Mouse (Mus musculus): ENCODE measurements at regions not wholly inside any gene's neighbourhood (a gene's known extent, or its start where the extent isn't known, plus 50 kb on each side); places are given as distances from the start of the nearest gene placed in this dataset.

- TF ChIP-seq POLR2A (IDR thresholded peaks at IDR 0.05; ENCODE audit: insufficient read depth, low read depth, low read length) (no peak), CTCF (IDR thresholded peaks at IDR 0.05; ENCODE audit: insufficient read depth, low read depth, low read length) (no peak)
- Histone ChIP-seq H3K27ac (ENCODE audit: insufficient read depth, low read depth, low read length) (no peak overlapping the region), H3K4me1 (ENCODE audit: control insufficient read depth, insufficient read depth, low read length) (peaks cover 9% of the 10 kb centered on the region; the same call in 1 of the 2 replicates), H3K4me3 (ENCODE audit: insufficient read depth, low read depth, low read length) (no peak overlapping the region)
- WGBS = 36% methylated on average over 10 of the region's 10 CpGs
Observed at GRCm38 (mm10) chr13:107700268-107701139, 343.7 kb upstream of the Smim15 start.

- 89% methylated on average over 5 of the region's 5 CpGs for WGBS
- no peak for TF ChIP-seq POLR2A (IDR thresholded peaks at IDR 0.05; ENCODE audit: insufficient read depth, low read depth, low read length)
- TF ChIP-seq CTCF (IDR thresholded peaks at IDR 0.05; ENCODE audit: insufficient read depth, low read depth, low read length) = no peak
- Histone ChIP-seq H3K27ac (ENCODE audit: insufficient read depth, low read depth, low read length) (no peak overlapping the region), H3K4me1 (ENCODE audit: control insufficient read depth, insufficient read depth, low read length) (peaks cover 9% of the 10 kb centered on the region; the same call in 1 of the 2 replicates), H3K4me3 (ENCODE audit: insufficient read depth, low read depth, low read length) (no peak overlapping the region)
Observed at GRCm38 (mm10) chr13:107699251-107699650, 345.0 kb upstream of the Smim15 start.

- TF ChIP-seq CTCF (IDR thresholded peaks at IDR 0.05; ENCODE audit: insufficient read depth, low read depth, low read length) (no peak), POLR2A (IDR thresholded peaks at IDR 0.05; ENCODE audit: insufficient read depth, low read depth, low read length) (no peak)
- no peak overlapping the region for H3K27ac ChIP-seq (ENCODE audit: insufficient read depth, low read depth, low read length)
- no peak overlapping the region for H3K4me3 ChIP-seq (ENCODE audit: insufficient read depth, low read depth, low read length)
- peaks cover 9% of the 10 kb centered on the region; the same call in 1 of the 2 replicates for H3K4me1 ChIP-seq (ENCODE audit: control insufficient read depth, insufficient read depth, low read length)
- WGBS = 95% methylated on average over 7 of the region's 7 CpGs
Observed at GRCm38 (mm10) chr13:107698345-107698744, 345.9 kb upstream of the Smim15 start.

GRCm38 (mm10) chr13:107692123-107692830 lies 352.0 kb upstream of the Smim15 start:
- WGBS = 84% methylated on average over 5 of the region's 5 CpGs
- H3K4me1 ChIP-seq (ENCODE audit: control insufficient read depth, insufficient read depth, low read length) = peaks cover 4% of the 10 kb centered on the region; the same call in 1 of the 2 replicates
- H3K27ac ChIP-seq (ENCODE audit: insufficient read depth, low read depth, low read length) = no peak overlapping the region
- TF ChIP-seq CTCF (IDR thresholded peaks at IDR 0.05; ENCODE audit: insufficient read depth, low read depth, low read length) (no peak), POLR2A (IDR thresholded peaks at IDR 0.05; ENCODE audit: insufficient read depth, low read depth, low read length) (no peak)
- no peak overlapping the region for H3K4me3 ChIP-seq (ENCODE audit: insufficient read depth, low read depth, low read length)

- no peak for TF ChIP-seq CTCF (IDR thresholded peaks at IDR 0.05; ENCODE audit: insufficient read depth, low read depth, low read length)
- TF ChIP-seq POLR2A (IDR thresholded peaks at IDR 0.05; ENCODE audit: insufficient read depth, low read depth, low read length) = no peak
- Histone ChIP-seq H3K4me3 (ENCODE audit: insufficient read depth, low read depth, low read length) (no peak overlapping the region), H3K4me1 (ENCODE audit: control insufficient read depth, insufficient read depth, low read length) (peaks cover 4% of the 10 kb centered on the region; the same call in 1 of the 2 replicates), H3K27ac (ENCODE audit: insufficient read depth, low read depth, low read length) (no peak overlapping the region)
- 76% methylated on average over 6 of the region's 6 CpGs for WGBS
Observed at GRCm38 (mm10) chr13:107688972-107689371, 355.3 kb upstream of the Smim15 start.

GRCm38 (mm10) chr13:107685231-107685630 lies 359.0 kb upstream of the Smim15 start:
- no peak overlapping the region for H3K27ac ChIP-seq (ENCODE audit: insufficient read depth, low read depth, low read length)
- TF ChIP-seq POLR2A (IDR thresholded peaks at IDR 0.05; ENCODE audit: insufficient read depth, low read depth, low read length) = no peak
- no peak for TF ChIP-seq CTCF (IDR thresholded peaks at IDR 0.05; ENCODE audit: insufficient read depth, low read depth, low read length)
- 83% methylated on average over 3 of the region's 3 CpGs for WGBS
- no peak overlapping the region for H3K4me3 ChIP-seq (ENCODE audit: insufficient read depth, low read depth, low read length)
- H3K4me1 ChIP-seq (ENCODE audit: control insufficient read depth, insufficient read depth, low read length) = peaks cover 4% of the 10 kb centered on the region; the same call in 1 of the 2 replicates

GRCm38 (mm10) chr13:107683909-107684308 lies 360.3 kb upstream of the Smim15 start:
- TF ChIP-seq POLR2A (IDR thresholded peaks at IDR 0.05; ENCODE audit: insufficient read depth, low read depth, low read length) (no peak), CTCF (IDR thresholded peaks at IDR 0.05; ENCODE audit: insufficient read depth, low read depth, low read length) (no peak)
- Histone ChIP-seq H3K4me1 (ENCODE audit: control insufficient read depth, insufficient read depth, low read length) (no peaks in the 10 kb centered on the region), H3K4me3 (ENCODE audit: insufficient read depth, low read depth, low read length) (no peak overlapping the region), H3K27ac (ENCODE audit: insufficient read depth, low read depth, low read length) (no peak overlapping the region)
- 96% methylated on average over 3 of the region's 3 CpGs for WGBS

GRCm38 (mm10) chr13:107681719-107682118 lies 362.5 kb upstream of the Smim15 start:
- Histone ChIP-seq H3K27ac (ENCODE audit: insufficient read depth, low read depth, low read length) (no peak overlapping the region), H3K4me1 (ENCODE audit: control insufficient read depth, insufficient read depth, low read length) (peaks cover 2% of the 10 kb centered on the region; the same call in 1 of the 2 replicates), H3K4me3 (ENCODE audit: insufficient read depth, low read depth, low read length) (no peak overlapping the region)
- 82% methylated on average over 5 of the region's 5 CpGs for WGBS
- TF ChIP-seq POLR2A (IDR thresholded peaks at IDR 0.05; ENCODE audit: insufficient read depth, low read depth, low read length) (no peak), CTCF (IDR thresholded peaks at IDR 0.05; ENCODE audit: insufficient read depth, low read depth, low read length) (no peak)

GRCm38 (mm10) chr13:107678860-107679259 lies 365.4 kb upstream of the Smim15 start:
- no peak overlapping the region for H3K27ac ChIP-seq (ENCODE audit: insufficient read depth, low read depth, low read length)
- H3K4me1 ChIP-seq (ENCODE audit: control insufficient read depth, insufficient read depth, low read length) = peaks cover 9% of the 10 kb centered on the region; the same call in 1 of the 2 replicates
- TF ChIP-seq POLR2A (IDR thresholded peaks at IDR 0.05; ENCODE audit: insufficient read depth, low read depth, low read length) = no peak
- TF ChIP-seq CTCF (IDR thresholded peaks at IDR 0.05; ENCODE audit: insufficient read depth, low read depth, low read length) = no peak
- no peak overlapping the region for H3K4me3 ChIP-seq (ENCODE audit: insufficient read depth, low read depth, low read length)
